28 mouse cellular contexts compared by ENCODE assay signal in the genomic region with DNA sequence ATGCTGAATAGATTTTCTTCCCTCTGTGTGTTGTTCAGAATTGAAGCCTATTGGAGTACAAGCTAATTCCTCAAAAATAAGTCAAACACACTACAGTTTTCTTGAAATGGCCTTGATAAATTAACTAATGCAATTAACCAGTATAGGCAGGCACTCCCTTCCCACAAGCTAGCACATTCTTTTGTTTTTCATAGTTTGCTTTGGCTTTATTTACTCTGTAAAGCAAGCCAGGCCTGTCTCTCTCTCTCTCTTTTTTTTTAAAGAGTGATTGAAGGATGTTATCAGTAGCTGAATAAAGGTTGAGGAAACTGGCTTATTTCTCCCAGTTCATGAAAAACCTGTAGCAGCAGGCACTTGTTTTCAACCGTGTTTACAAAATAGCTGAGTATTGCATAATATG.
DNase-seq lines count a peak whose midpoint lies in the region; ATAC-seq and TF ChIP-seq lines count a peak whose summit lies in the region.
"Had no signal": no experiment of that assay in that cellular context is flagged by ENCODE, and none has a peak within 500 bp of the region (broad histone marks: within the 10 kb centered on the region; RNA-seq: fewer than 3 reads in every experiment).

No protein-coding gene starts in this region.

- no peaks in the 10 kb centered on the region for H3K27me3 ChIP-seq in forebrain, embryonic 14.5 days (replicated peaks; ENCODE audit: control insufficient read depth, insufficient read depth, low read length)
- no peaks in the 10 kb centered on the region for H3K27me3 ChIP-seq in forebrain, embryonic 16.5 days (replicated peaks; ENCODE audit: control insufficient read depth, insufficient read depth, low read length)
- H3K27me3 ChIP-seq in liver, postnatal 0 days (ENCODE audit: insufficient read depth, low read length) = no peaks in the 10 kb centered on the region
- H3K27me3 ChIP-seq in stomach, postnatal 0 days (ENCODE audit: control insufficient read depth, insufficient read depth, low read length) = no peaks in the 10 kb centered on the region
- H3K27me3 ChIP-seq: CH12.LX; embryonic facial prominence, embryonic 13.5 days; embryonic facial prominence, embryonic 15.5 days; forebrain, embryonic 12.5 days; forebrain, embryonic 15.5 days; Patski had no signal

- TF ChIP-seq CTCF in liver, postnatal 0 days (IDR thresholded peaks at IDR 0.05; ENCODE audit: low read depth) = no peak
- no peak for TF ChIP-seq CTCF in stomach, postnatal 0 days (IDR thresholded peaks at IDR 0.05; ENCODE audit: low read depth)

- no peak for TF ChIP-seq EP300 in liver, postnatal 0 days (IDR thresholded peaks at IDR 0.05; ENCODE audit: low read depth)
- peak; percentile 29 for TF ChIP-seq EP300 in stomach, postnatal 0 days (optimal IDR thresholded peaks at IDR 0.05)

- no peaks in the 10 kb centered on the region for H3K36me3 ChIP-seq in forebrain, embryonic 14.5 days (ENCODE audit: control insufficient read depth, insufficient read depth, low read length)
- no peaks in the 10 kb centered on the region for H3K36me3 ChIP-seq in forebrain, embryonic 16.5 days (ENCODE audit: control insufficient read depth, insufficient read depth)
- H3K36me3 ChIP-seq in liver, postnatal 0 days (replicated peaks; ENCODE audit: insufficient read depth, low read length) = no peaks in the 10 kb centered on the region
- H3K36me3 ChIP-seq in stomach, postnatal 0 days (ENCODE audit: control insufficient read depth, insufficient read depth, low read length) = no peaks in the 10 kb centered on the region
- H3K36me3 ChIP-seq: embryonic facial prominence, embryonic 13.5 days; embryonic facial prominence, embryonic 15.5 days; forebrain, embryonic 10.5 days; forebrain, embryonic 12.5 days; forebrain, embryonic 15.5 days; G1E had no signal

- H3K27ac ChIP-seq in forebrain, embryonic 14.5 days (ENCODE audit: low read depth, low read length) = no peak overlapping the region
- H3K27ac ChIP-seq in forebrain, embryonic 16.5 days (ENCODE audit: low read length) = no peak overlapping the region
- H3K27ac ChIP-seq in liver, postnatal 0 days (ENCODE audit: low read depth) = peak overlapping the region; percentile 0; the same call in 1 of the 2 replicates
- peak overlapping the region; percentile 85; the same call in 1 of the 2 replicates for H3K27ac ChIP-seq in stomach, postnatal 0 days (replicated peaks)
- H3K27ac ChIP-seq: embryonic facial prominence, embryonic 13.5 days; embryonic facial prominence, embryonic 15.5 days; forebrain, embryonic 10.5 days; forebrain, embryonic 12.5 days; forebrain, embryonic 15.5 days had no signal

- WGBS in forebrain, embryonic 14.5 days = 76% methylated on average over 1 of the region's 1 CpGs
- 49% methylated on average over 1 of the region's 1 CpGs for WGBS in forebrain, embryonic 16.5 days
- 53% methylated on average over 1 of the region's 1 CpGs for WGBS in liver, postnatal 0 days (ENCODE audit: insufficient replicate concordance)
- 53% methylated on average over 1 of the region's 1 CpGs for WGBS in stomach, postnatal 0 days

- no peaks in the 10 kb centered on the region for H3K4me1 ChIP-seq in forebrain, embryonic 14.5 days (ENCODE audit: control insufficient read depth, insufficient read depth, low read length)
- H3K4me1 ChIP-seq in forebrain, embryonic 16.5 days (replicated peaks; ENCODE audit: control insufficient read depth, insufficient read depth, low read length) = no peaks in the 10 kb centered on the region
- H3K4me1 ChIP-seq in liver, postnatal 0 days (ENCODE audit: insufficient read depth) = peaks cover 7% of the 10 kb centered on the region; the same call in 1 of the 2 replicates
- no peaks in the 10 kb centered on the region for H3K4me1 ChIP-seq in stomach, postnatal 0 days (replicated peaks; ENCODE audit: control insufficient read depth, insufficient read depth)
- H3K4me1 ChIP-seq: embryonic facial prominence, embryonic 13.5 days; embryonic facial prominence, embryonic 15.5 days; forebrain, embryonic 10.5 days; forebrain, embryonic 12.5 days; forebrain, embryonic 15.5 days had no signal

- no peaks in the 10 kb centered on the region for H3K9me3 ChIP-seq in forebrain, embryonic 14.5 days (replicated peaks; ENCODE audit: control insufficient read depth, low read length)
- no peaks in the 10 kb centered on the region for H3K9me3 ChIP-seq in forebrain, embryonic 16.5 days (ENCODE audit: control insufficient read depth, low read length)
- H3K9me3 ChIP-seq in liver, postnatal 0 days (ENCODE audit: low read length) = no peaks in the 10 kb centered on the region
- H3K9me3 ChIP-seq in stomach, postnatal 0 days (ENCODE audit: control insufficient read depth, low read length) = no peaks in the 10 kb centered on the region
- H3K9me3 ChIP-seq: embryonic facial prominence, embryonic 13.5 days; embryonic facial prominence, embryonic 15.5 days; forebrain, embryonic 10.5 days; forebrain, embryonic 15.5 days; G1E had no signal

- no peak for ATAC-seq in forebrain, embryonic 14.5 days
- no peak for ATAC-seq in forebrain, embryonic 16.5 days
- no peak for ATAC-seq in liver, postnatal 0 days
- ATAC-seq in stomach, postnatal 0 days (ENCODE audit: low FRiP score, low TSS enrichment) = peak; percentile 71
- ATAC-seq: activated CD4-positive, CD25-positive, alpha-beta regulatory T cell, adult 4 months; CD4-positive, CD25-positive, alpha-beta regulatory T cell, adult 4 months; forebrain, embryonic 15.5 days; Patski had no signal

- H3K4me3 ChIP-seq in forebrain, embryonic 14.5 days (ENCODE audit: low read depth, low read length) = no peak overlapping the region
- no peak overlapping the region for H3K4me3 ChIP-seq in forebrain, embryonic 16.5 days (replicated peaks; ENCODE audit: low read length)
- H3K4me3 ChIP-seq in liver, postnatal 0 days (ENCODE audit: low read depth, low read length) = no peak overlapping the region
- H3K4me3 ChIP-seq in stomach, postnatal 0 days (ENCODE audit: low read depth, low read length) = no peak overlapping the region
- H3K4me3 ChIP-seq: embryonic facial prominence, embryonic 13.5 days; embryonic facial prominence, embryonic 15.5 days; erythroblast, embryonic 14.5 days; forebrain, embryonic 10.5 days; forebrain, embryonic 12.5 days; forebrain, embryonic 15.5 days had no signal

- no peak overlapping the region for H3K9ac ChIP-seq in forebrain, embryonic 14.5 days (ENCODE audit: low read length)
- H3K9ac ChIP-seq in forebrain, embryonic 16.5 days (replicated peaks; ENCODE audit: low read depth, low read length) = no peak overlapping the region
- H3K9ac ChIP-seq in liver, postnatal 0 days (replicated peaks) = no peak overlapping the region
- H3K9ac ChIP-seq in stomach, postnatal 0 days (ENCODE audit: low read length) = no peak overlapping the region
- H3K9ac ChIP-seq: embryonic facial prominence, embryonic 13.5 days; embryonic facial prominence, embryonic 15.5 days; forebrain, embryonic 12.5 days; forebrain, embryonic 15.5 days had no signal

- peak; percentile 13 for DNase-seq in forebrain, embryonic 14.5 days (ENCODE audit: low spot score)
- no peak for DNase-seq in liver, postnatal 0 days
- DNase-seq in liver = no peak
- no peak for DNase-seq in stomach, postnatal 0 days (ENCODE audit: low spot score)
- DNase-seq in layer of hippocampus, adult 11-12 months (ENCODE audit: low spot score) = no peak
- DNase-seq: adrenal gland, adult 8-10 months; adrenal gland, postnatal 14 days; adrenal gland, postnatal 36 days; B cell, adult 2 months; cerebellum, adult 11 months; cerebellum, adult 18-20 months; cerebellum, adult 8-10 months; cerebellum, adult 9-11 months; cerebellum, postnatal 14 days; cerebellum, postnatal 36 days; embryo, embryonic 11 days had no signal

- no peak overlapping the region for H3K4me2 ChIP-seq in forebrain, embryonic 14.5 days (ENCODE audit: low read length)
- no peak overlapping the region for H3K4me2 ChIP-seq in forebrain, embryonic 16.5 days (ENCODE audit: low read length)
- no peak overlapping the region for H3K4me2 ChIP-seq in liver, postnatal 0 days (ENCODE audit: low read depth, low read length)
- no peak overlapping the region for H3K4me2 ChIP-seq in stomach, postnatal 0 days (replicated peaks; ENCODE audit: low read depth)
- H3K4me2 ChIP-seq: embryonic facial prominence, embryonic 13.5 days; embryonic facial prominence, embryonic 15.5 days; forebrain, embryonic 12.5 days; forebrain, embryonic 15.5 days had no signal

Comparison
In these comparisons a context has a peak if more than half of its experiments do, and no peak if none do; other contexts are left out.
1. H3K27ac ChIP-seq: peak in liver, postnatal 0 days (single experiment) and stomach, postnatal 0 days (single experiment); none in forebrain, embryonic 14.5 days (single experiment) and forebrain, embryonic 16.5 days (single experiment).